Mouse (Mus musculus) ovary, adult 18-20 months (tissue): ENCODE measurements around the gene Rab3b.

Experiments used
- DNase-seq: peaks from one replicate; pipeline ENCODE4 v3.0.0; 2022; ENCODE audit warnings: low spot score, mixed read lengths

Rab3b gene

DNA sequence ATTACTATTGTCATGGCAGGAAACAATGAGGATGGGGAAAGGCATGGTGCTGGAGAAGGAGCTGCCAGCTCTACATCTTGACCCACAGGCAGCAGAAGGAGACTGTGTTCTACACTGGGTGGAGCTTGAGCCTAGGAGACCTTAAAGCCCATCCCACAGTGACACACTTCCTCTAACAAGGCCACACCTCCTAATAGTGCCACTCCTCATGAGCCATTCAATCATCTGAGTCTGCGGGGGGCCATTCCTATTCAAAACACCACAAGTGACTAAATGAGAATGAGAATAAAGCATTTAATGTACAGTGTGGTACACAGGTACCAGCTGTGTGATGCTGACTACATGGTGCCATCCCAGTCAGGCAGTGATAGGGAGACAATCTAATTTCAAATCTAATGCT lies 71.3 kb downstream of the Rab3b start:
- no peak for DNase-seq

DNA sequence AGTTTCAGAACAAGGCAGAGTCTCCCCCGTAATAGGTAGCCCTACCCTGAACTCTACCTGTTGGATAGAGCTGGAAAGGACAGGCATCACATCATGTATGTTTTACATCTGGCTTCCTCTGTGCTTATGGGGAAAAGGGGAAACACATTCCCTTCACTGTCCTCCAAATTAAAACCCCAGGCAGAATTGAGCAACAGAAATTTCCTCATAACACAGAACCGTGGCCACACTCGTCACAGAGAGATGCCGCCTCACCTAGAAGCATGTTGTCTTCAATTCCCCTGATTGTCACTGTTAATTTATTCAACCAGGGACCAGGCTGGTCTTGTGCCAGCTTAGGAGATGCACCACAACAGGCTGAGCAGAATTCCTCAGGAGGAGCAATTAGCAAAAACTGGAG lies 72.8 kb downstream of the Rab3b start:
- DNase-seq: no peak

- DNase-seq: no peak
Measured at GRCm38 (mm10) chr4:108959696-108960095, 80.8 kb downstream of the Rab3b start.

- DNase-seq: no peak
Measured at GRCm38 (mm10) chr4:108960619-108961460, 82.0 kb downstream of the Rab3b start.

- DNase-seq: no peak
Measured at GRCm38 (mm10) chr4:108963017-108963416, 84.2 kb downstream of the Rab3b start.

- DNase-seq: peak; percentile 8
Measured at GRCm38 (mm10) chr4:108969517-108969916, 90.7 kb downstream of the Rab3b start.

- no peak for DNase-seq
Measured at GRCm38 (mm10) chr4:108971054-108971453, 92.2 kb downstream of the Rab3b start.

DNA sequence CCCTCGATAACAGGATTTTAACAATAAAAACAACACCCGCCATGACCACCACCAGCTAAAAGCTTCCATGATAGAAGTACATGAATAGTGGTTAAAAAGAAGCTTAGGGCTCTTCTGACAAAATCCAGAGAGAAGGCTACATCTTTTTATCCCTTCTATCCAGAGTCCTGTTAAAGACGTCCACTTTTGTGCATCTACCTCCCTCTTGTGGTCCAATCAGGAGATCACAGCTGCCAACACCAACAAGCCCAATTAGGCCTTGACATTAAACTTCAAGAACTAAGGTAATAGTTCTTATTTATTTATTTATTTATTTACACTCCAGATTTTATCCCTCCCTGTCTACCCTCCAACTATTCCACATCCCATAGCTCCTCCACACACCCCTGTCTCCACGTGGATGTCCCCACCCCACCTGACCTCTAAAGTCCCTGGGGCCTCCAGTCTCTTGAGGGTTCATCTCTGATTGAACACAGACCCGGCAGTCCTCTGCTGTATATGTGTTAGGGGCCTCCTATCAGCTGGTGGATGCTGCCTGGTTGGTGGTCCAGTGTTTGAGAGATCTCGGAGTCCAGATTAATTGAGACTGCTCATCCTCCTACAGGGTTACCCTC lies 97.7 kb downstream of the Rab3b start:
- peak; percentile 13 for DNase-seq

DNA sequence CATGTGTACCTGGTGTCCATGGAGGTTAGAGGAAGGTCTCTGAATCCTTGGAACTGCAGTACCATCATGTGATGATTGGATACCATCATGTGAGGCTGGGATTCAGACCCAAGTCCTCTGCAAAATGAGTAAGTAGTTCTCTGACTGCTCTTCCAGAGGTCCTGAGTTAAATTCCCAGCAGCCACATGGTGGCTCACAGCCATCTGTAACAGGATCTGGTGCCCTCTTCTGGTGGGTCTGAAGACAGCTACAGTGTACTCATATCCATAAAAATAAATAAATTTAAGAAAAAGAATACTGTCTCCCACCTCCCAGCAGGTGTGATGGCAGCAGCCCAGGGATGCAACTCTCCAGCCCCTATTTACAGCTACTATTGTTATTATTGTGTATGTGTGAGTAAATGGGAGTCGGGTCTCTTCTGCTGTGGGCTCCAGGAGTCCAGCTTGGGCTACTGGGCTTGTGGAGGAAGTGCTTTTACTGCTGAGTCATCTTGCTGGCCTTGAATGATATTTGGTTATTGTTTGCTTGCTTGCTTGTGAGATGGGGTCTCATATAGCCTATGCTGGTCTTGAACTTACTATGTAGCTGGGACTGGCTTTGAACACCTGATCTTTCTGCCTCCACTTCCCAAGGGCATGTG lies 108.1 kb downstream of the Rab3b start:
- no peak for DNase-seq

GRCm38 (mm10) chr4:108987473-108987842 lies 108.6 kb downstream of the Rab3b start:
- DNase-seq: no peak

DNA sequence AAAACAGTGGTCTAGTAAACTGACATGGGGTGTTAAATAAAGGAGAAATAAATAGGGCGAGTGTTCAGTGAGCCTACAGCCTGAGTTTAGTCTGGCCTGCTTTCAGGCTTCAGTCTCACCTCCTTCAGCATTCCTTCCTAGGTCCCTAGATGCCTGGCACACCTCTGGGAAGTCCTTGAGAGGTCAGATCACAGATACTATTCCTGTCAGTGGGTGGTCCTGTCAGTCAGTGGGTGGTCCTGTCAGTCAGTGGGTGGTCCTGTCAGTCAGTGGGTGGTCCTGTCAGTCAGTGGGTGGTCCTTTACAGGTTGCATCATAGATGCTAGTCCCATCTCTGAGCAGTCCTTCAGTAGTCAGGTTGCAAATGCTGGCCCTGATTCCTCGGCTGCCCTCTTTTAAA lies 110.6 kb downstream of the Rab3b start:
- DNase-seq: no peak

GRCm38 (mm10) chr4:108990032-108990431 lies 111.2 kb downstream of the Rab3b start:
- DNase-seq: no peak

DNA sequence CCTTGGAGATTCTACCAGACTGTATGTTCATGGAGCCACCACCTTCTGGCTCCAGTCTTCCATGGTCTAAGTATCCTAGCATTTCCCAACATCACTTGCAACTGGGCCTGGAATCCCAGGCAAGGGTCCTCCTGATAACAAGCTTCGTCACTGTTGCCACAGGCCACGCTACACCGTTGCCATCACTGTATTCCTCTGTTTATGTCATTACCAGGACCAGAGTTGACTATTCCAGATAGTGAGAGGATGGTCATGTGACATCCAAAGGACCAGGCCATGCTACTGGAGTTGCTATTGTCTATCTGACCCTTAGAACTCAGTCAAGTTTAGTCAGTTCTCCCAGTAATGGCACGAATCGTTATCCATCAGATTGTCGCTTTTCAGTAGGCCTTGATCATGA lies 111.7 kb downstream of the Rab3b start:
- DNase-seq: no peak

DNA sequence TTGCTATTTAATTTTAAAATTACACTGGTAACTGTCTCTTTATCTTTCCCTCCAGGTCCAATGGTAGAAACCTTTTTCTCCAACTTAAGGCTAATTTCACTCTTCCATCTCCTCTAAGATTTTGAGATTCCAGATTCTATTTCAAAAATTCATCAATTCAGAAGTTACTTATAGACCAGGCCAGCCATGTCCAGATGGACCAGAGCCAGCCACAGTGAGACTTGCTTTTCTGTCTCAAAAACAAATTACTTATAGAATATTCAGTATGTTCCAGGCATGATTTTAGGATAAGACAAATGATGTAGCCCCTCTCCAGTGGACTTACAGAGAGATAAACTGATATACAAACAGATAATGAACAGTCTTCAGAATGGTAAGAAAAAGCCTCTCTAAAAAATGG lies 112.9 kb downstream of the Rab3b start:
- no peak for DNase-seq
